Mouse (Mus musculus): Measurements from ENCODE around the gene Zfr2. TPM values are rescaled to one million over a fixed set of nuclear protein-coding genes. Genes with fewer than 3 reads are reported as not detected.
A peak's percentile ranks its signal among the peaks of the same experiment; 100 is the strongest.

Gene Zfr2
- polyA plus RNA-seq, 1 experiment from 2014 or later, result 19.5 TPM

DNA sequence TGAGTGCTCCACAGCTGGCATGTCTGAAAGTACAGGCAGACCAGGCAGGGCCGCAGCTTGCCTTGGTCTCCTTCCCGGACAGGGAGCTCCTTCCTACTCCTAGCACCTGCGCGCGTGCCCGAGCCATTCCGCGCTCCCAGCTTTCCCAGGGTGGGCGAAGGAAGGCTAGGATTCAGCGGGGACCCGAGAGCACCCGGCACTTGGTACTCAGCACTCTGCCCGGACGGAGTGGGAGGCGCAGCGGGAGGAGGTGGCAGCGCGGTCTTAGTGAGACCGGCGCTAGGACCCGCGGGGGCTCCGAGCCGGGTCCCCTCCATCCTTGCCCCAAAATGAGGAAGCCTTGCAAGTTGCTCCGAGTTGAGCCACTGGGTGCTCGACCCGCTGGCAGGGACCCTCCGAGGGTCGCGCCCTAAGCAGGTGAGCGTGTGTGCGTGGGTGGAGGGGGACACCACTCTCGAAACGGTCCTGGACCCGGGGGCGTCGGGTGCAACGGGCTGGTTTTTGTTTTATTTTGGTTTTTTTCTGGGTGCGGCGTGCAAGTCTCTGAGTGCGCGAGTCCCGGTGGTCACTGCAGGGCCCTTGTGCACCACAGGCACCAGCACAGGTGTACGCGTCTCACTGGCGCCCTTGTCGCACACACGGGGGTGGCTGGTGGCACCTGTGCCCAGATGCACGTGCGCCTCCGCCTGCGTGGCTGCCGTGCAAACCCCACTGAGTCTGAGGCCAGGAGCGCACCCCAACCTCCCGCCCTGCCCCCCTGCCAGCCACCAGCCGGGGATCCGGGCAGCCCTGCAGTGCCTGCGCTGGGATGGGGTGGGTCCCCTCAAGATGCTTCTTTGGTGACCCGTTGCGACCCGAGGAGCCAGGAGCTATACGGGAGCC lies 24.4 kb downstream of the Zfr2 start:
- Histone ChIP-seq H3K9me3 (0 out of 2 replicates have a peak, but pooled peaks cover 3% of the 10 kb centered on the region), H3K36me3 (0 out of 2 replicates have a peak, but pooled peaks cover 3% of the 10 kb centered on the region), H3K4me3 (peak overlapping the region; percentile 56), H3K27me3 (peaks cover 21% of the 10 kb centered on the region), H3K4me2 (replicated peaks) (peak overlapping the region; percentile 84), H3K4me1 (peaks cover 34% of the 10 kb centered on the region), H3K27ac (replicated peaks) (no peak overlapping the region), H3K9ac (replicated peaks) (peak overlapping the region; percentile 58)
- 2% methylated on average over 62 of the region's 62 CpGs for WGBS
- peak; percentile 17; the same call in 1 of the 2 replicates for ATAC-seq (replicated peaks)

DNA sequence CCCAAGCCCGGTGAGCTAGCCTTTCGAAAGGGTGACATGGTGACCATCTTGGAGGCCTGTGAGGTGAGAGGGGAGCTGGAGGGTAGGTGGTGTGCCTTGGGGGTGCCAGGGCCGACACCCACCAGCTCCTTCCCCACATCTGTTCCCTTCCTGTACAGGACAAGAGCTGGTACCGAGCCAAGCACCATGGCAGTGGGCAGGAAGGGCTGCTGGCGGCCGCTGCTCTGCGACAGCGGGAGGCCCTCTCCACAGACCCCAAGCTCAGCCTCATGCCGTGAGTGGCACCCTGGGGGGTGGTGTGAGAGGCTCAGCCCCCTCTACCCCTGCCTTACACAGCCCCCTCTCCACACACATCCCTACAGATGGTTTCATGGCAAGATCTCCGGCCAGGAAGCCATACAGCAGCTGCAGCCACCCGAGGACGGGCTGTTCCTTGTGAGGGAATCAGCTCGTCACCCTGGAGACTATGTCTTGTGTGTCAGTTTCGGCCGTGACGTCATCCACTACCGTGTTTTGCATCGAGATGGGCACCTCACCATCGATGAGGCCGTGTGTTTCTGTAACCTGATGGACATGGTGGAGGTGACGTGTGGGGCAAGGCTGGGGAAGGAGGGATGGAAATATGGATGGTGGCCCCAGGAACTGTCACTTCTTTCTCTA lies 26.4 kb downstream of the Zfr2 start:
- Histone ChIP-seq H3K9me3 (0 out of 2 replicates have a peak, but pooled peaks cover 3% of the 10 kb centered on the region), H3K4me3 (no peak overlapping the region), H3K4me2 (replicated peaks) (no peak overlapping the region), H3K9ac (replicated peaks) (no peak overlapping the region; the same call in 1 of the 2 replicates), H3K4me1 (peaks cover 24% of the 10 kb centered on the region), H3K27me3 (peaks cover 21% of the 10 kb centered on the region), H3K36me3 (0 out of 2 replicates have a peak, but pooled peaks cover 3% of the 10 kb centered on the region), H3K27ac (replicated peaks) (no peak overlapping the region)
- 0 out of 2 replicates have a peak, but pooled peaks have one; percentile 5 for ATAC-seq (replicated peaks)
- 43% methylated on average over 18 of the region's 21 CpGs for WGBS

DNA sequence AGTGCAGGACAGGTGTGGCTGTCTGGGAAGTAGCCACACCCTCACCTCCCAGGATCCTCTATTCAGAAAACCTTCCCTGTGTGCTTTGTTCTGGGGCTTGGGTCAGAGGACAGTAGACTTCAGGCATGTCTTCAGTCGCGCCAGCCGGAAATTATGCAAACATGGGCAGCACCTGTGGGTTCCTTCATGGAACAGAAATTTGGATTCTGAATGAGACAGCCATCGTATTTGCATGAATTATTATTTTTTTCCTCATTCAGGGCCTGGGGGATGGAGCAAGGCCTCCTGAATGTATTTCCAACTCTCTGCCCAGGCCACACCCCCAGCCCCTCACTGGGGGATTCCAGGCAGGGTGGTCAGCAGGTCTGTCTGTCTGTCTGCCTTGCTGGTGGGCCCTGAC lies 28.1 kb downstream of the Zfr2 start:
- Histone ChIP-seq H3K4me3 (no peak overlapping the region), H3K27ac (replicated peaks) (no peak overlapping the region), H3K36me3 (0 out of 2 replicates have a peak, but pooled peaks cover 3% of the 10 kb centered on the region), H3K4me1 (peaks cover 32% of the 10 kb centered on the region), H3K9me3 (0 out of 2 replicates have a peak, but pooled peaks cover 3% of the 10 kb centered on the region), H3K4me2 (replicated peaks) (no peak overlapping the region), H3K9ac (replicated peaks) (no peak overlapping the region), H3K27me3 (peaks cover 15% of the 10 kb centered on the region)
- WGBS, result 94% methylated on average over 4 of the region's 4 CpGs
- ATAC-seq (replicated peaks), result no peak

DNA sequence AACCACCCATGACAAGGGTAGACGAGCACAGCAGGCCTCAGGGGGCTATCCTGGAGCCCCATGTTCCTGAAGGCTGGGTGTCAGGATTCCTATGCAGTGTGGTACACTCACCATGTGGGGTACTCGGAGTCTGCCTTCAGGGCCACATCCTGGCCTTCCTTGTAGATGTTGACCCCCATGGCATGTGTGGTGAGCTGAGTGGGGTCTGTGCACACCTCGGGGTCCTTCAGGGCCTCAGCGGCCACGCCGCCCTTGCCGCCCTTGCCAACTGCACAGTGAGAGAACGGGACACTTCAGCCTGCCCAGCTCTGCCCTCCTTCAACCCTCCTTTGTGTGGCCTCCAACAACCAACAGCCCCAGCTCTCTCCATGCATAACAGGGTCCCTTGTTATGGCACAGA lies 32.6 kb downstream of the Zfr2 start:
- Histone ChIP-seq H3K4me3 (no peak overlapping the region), H3K4me2 (replicated peaks) (peak overlapping the region; percentile 53), H3K4me1 (peaks cover 32% of the 10 kb centered on the region), H3K9me3 (0 out of 2 replicates have a peak, but pooled peaks cover 2% of the 10 kb centered on the region), H3K27ac (replicated peaks) (no peak overlapping the region), H3K27me3 (no peaks in the 10 kb centered on the region), H3K9ac (replicated peaks) (no peak overlapping the region), H3K36me3 (0 out of 2 replicates have a peak, but pooled peaks cover 3% of the 10 kb centered on the region)
- ATAC-seq (replicated peaks), result no peak
- 95% methylated on average over 8 of the region's 8 CpGs for WGBS

DNA sequence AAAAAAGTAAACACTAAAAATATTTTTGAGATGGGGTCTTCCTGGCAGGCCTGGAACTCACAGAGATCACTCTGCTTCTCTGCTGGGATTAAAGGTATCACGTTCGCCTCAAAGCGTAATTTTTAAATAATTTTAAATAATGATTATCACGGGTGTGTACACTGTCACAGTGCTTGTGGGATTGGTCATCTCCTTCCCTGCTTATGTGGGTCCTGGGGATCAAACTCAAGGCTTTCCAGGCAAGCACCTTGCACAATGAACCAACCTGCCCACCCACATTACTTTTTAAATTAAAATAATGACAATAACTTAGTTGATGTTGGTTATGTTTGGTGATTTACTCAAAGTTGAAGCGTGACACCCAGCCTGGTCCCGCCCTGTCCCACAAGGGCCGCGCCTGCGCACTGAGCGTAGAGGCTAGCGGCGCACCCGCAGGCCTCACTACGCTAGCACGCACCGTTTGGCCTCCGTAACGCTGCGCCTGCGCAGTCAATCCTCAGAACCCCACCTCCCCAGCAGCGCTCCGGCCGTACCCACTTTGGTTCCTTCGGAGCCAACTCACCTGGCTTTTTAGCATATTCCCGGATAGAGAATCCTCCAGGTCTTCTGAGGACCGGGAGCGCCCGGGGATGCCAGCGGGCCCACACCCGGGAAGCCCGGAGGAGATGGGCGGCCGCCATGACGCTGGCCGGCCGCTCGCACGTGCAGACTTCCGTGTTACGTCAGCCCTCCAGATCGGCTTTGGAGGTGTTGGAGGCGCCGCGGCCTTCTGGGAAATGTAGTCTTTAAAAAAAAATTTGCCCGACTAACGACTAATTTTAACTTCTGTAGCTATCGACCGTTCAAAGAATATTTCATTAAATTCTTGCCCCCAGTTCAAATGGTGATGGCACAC lies 33.5 kb downstream of the Zfr2 start, which contains the start of the genes Mrpl54 and Apba3:
Gene Mrpl54 (minus strand): TSS at position 724 of the 895 bp plus-strand sequence.
Gene Apba3 (plus strand): TSS at position 750 of the 895 bp plus-strand sequence.
- under 1% methylated on average over 48 of the region's 48 CpGs for WGBS

DNA sequence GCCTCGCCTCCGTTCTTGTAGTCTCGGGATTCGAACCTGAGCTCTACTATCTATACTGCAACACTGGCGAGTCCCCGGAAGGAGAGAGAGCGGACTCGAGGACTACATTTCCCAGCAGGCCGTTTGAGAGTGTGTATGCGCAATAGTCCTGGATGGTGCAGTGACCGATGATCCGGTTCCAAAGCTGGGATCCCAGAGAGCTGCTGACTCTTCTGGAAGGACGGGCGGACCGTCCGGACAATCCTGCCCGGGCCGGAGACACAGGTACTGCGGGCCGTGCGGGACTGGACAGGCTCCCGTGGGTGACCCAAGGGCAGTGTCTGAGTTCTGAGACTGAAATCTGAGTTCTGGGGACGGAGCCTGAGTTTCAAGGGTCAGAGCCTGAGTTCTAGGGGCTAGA lies 35.1 kb downstream of the Zfr2 start:
- Histone ChIP-seq H3K4me1 (peaks cover 32% of the 10 kb centered on the region), H3K4me3 (peak overlapping the region; percentile 57), H3K36me3 (peaks cover 19% of the 10 kb centered on the region; the same call in 1 of the 2 replicates), H3K9ac (replicated peaks) (peak overlapping the region; percentile 73), H3K27me3 (no peaks in the 10 kb centered on the region), H3K9me3 (no peaks in the 10 kb centered on the region), H3K27ac (replicated peaks) (no peak overlapping the region), H3K4me2 (replicated peaks) (peak overlapping the region; percentile 69)
- peak; percentile 46; the same call in 1 of the 2 replicates for ATAC-seq (replicated peaks)
- WGBS, result 5% methylated on average over 23 of the region's 23 CpGs

More for the DNA sequence above, 33.5 kb downstream of the Zfr2 start, which contains the start of the genes Mrpl54 and Apba3:
- Histone ChIP-seq H3K36me3 (peaks cover 4% of the 10 kb centered on the region; the same call in 1 of the 2 replicates), H3K27me3 (no peaks in the 10 kb centered on the region), H3K4me1 (peaks cover 32% of the 10 kb centered on the region), H3K27ac (replicated peaks) (peak within 1 kb of the TSS; percentile 87), H3K4me2 (replicated peaks) (peak within 1 kb of the TSS; percentile 69), H3K9ac (replicated peaks) (peak within 1 kb of the TSS; percentile 63), H3K4me3 (peak within 1 kb of the TSS; percentile 58), H3K9me3 (no peaks in the 10 kb centered on the region)
- ATAC-seq (replicated peaks), result peak; percentile 94

DNA sequence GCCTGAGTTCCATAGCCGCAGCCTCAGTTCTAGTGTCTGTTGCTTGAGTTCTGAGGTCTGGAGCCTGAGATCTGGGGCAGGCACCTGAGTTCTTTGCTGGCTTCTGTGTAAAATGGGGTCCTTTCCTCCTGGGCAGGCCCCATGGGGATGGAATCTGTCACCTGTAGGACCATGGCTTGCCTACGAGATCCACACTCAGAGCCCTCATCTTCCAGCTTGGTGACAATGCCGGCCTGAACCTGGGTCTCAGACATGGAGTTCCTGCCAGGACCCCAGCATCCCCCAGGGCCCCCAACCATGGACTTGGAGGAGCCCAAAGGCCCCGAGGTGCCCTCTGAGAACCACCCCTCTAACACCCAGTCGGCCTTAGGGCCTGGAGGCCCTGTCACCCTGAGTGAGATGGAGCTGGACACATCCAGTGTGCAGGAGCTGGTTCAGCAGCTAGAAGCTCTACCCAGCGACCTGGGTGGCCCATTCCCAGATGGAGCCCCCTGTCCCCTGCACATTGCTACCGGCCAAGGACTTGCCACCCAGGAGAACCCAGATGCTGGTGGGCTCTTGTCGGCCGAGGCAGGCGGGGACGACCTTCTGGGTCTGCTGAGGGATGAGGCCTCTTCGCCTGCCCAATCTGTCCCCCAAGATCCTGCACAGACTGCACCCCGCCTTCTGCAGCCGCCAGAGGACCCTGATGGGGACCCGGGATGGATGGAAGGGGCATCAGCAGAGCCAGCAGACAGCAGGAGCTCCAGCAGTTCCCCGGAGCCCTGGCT lies 35.9 kb downstream of the Zfr2 start:
- H3K4me1 ChIP-seq, result peaks cover 32% of the 10 kb centered on the region
- H3K36me3 ChIP-seq, result peaks cover 24% of the 10 kb centered on the region; the same call in 1 of the 2 replicates
- H3K9ac ChIP-seq (replicated peaks), result peak overlapping the region; percentile 73
- H3K4me3 ChIP-seq, result peak overlapping the region; percentile 57
- no peaks in the 10 kb centered on the region for H3K9me3 ChIP-seq
- H3K27me3 ChIP-seq, result no peaks in the 10 kb centered on the region
- peak overlapping the region; percentile 69 for H3K4me2 ChIP-seq (replicated peaks)
- no peak for ATAC-seq (replicated peaks)
- 80% methylated on average over 16 of the region's 16 CpGs for WGBS
- H3K27ac ChIP-seq (replicated peaks), result no peak overlapping the region

DNA sequence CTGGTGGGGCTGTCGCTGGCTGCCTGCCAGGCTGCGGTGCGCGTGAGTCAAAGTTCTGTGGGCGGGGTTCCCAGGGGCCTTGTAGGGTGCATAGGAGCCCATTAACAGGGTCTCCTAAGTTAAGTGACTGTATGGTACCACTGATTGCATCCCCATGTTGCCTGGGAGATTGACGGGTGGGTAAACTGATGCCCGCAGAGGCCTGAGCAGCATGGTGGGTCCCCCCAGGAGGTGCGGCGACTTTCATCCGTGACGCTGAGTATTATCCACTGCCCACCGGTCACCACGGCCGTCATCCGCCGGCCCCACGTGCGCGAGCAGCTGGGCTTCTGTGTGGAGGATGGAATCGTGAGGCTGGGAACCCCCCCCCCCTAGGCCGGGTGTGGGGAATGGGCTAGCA lies 39.4 kb downstream of the Zfr2 start:
- ATAC-seq (replicated peaks), result no peak
- Histone ChIP-seq H3K4me3 (no peak overlapping the region), H3K4me1 (peaks cover 17% of the 10 kb centered on the region), H3K36me3 (peaks cover 24% of the 10 kb centered on the region; the same call in 1 of the 2 replicates), H3K9ac (replicated peaks) (no peak overlapping the region), H3K4me2 (replicated peaks) (no peak overlapping the region), H3K9me3 (no peaks in the 10 kb centered on the region), H3K27ac (replicated peaks) (no peak overlapping the region), H3K27me3 (no peaks in the 10 kb centered on the region)
- WGBS, result 93% methylated on average over 21 of the region's 21 CpGs

DNA sequence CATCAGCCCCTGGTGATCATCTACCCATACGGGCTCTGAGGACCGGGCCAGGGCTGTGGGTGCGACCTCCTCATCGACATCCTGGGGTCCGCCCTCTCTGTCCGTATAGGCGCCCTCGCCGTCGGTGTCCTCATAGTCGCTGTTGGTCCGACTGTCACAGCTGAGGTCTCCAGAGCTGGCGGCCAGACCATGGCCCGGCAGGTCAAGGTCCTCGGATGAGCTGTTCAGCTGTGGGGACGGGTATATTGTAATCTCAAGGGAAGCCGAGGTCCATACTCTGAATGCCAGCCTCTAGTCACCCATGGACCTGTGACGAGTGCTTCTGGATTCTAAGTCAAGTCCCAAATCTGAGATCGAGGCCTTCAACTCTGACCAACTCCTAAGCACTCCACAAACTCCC lies 40.9 kb downstream of the Zfr2 start:
- H3K9me3 ChIP-seq, result no peaks in the 10 kb centered on the region
- H3K27ac ChIP-seq (replicated peaks), result no peak overlapping the region
- H3K36me3 ChIP-seq, result peaks cover 24% of the 10 kb centered on the region; the same call in 1 of the 2 replicates
- no peak for ATAC-seq (replicated peaks)
- H3K27me3 ChIP-seq, result no peaks in the 10 kb centered on the region
- H3K9ac ChIP-seq (replicated peaks), result no peak overlapping the region
- WGBS, result 94% methylated on average over 19 of the region's 19 CpGs
- H3K4me1 ChIP-seq, result peaks cover 4% of the 10 kb centered on the region
- no peak overlapping the region for H3K4me3 ChIP-seq
- no peak overlapping the region for H3K4me2 ChIP-seq (replicated peaks)

DNA sequence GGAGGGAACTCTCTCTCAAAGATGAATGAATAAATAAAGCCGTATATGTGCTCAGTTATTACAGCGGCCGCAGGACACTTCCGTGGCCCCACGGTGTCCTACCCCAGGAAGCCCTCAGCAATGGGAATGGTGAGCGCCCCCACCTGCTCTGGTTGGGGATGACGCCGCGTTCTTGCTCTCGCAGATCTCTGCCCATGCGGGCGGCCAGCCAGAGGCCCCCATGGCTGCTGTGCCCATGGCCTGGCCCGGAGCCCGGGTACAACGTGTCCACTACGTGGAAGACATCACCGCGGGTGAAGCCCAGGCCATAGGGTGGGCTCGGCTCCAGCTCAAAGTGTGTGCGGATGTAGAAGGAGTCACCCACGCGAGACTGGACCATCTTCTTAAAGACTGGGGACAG lies 44.7 kb downstream of the Zfr2 start:
- Histone ChIP-seq H3K4me2 (replicated peaks) (no peak overlapping the region), H3K4me1 (no peaks in the 10 kb centered on the region), H3K27me3 (no peaks in the 10 kb centered on the region), H3K9me3 (no peaks in the 10 kb centered on the region), H3K36me3 (peaks cover 10% of the 10 kb centered on the region; the same call in 1 of the 2 replicates), H3K27ac (replicated peaks) (no peak overlapping the region), H3K4me3 (no peak overlapping the region), H3K9ac (replicated peaks) (no peak overlapping the region)
- 84% methylated on average over 22 of the region's 22 CpGs for WGBS
- no peak for ATAC-seq (replicated peaks)

All from forebrain, embryonic 15.5 days (tissue).